Mouse (Mus musculus) myocyte (in vitro differentiated cells): ENCODE results near the gene Ms4a2. TPM values are rescaled to one million over a fixed set of nuclear protein-coding genes. Genes with fewer than 3 reads are reported as not detected.

ENCODE experiments used
- H3K27me3 ChIP-seq: one replicate; pipeline ENCODE4 v1.6.1; 2011; ENCODE audit not compliant: control insufficient read depth, insufficient read depth, insufficient read length
- H3K36me3 ChIP-seq: one replicate; pipeline ENCODE4 v1.6.1; 2011; ENCODE audit not compliant: control insufficient read depth, insufficient read depth
- H3K4me2 ChIP-seq: one replicate; pipeline ENCODE4 v1.6.1; 2011; ENCODE audit warnings: low read depth, control low read depth
- H3K4me3 ChIP-seq: one replicate; pipeline ENCODE4 v1.5.1; 2011; ENCODE audit warnings: mild to moderate bottlenecking, control low read depth, moderate library complexity
- H3K79me2 ChIP-seq: one replicate; pipeline ENCODE4 v1.6.1; 2011; ENCODE audit not compliant: control insufficient read depth, insufficient read depth
- H3ac ChIP-seq: one replicate; pipeline ENCODE4 v1.6.1; 2011; ENCODE audit not compliant: control insufficient read depth, insufficient read length
- CEBPB ChIP-seq: IDR thresholded peaks from 2 replicates; pipeline ENCODE4 v1.6.1; 2011; ENCODE audit warnings: mild to moderate bottlenecking, moderate library complexity; ENCODE audit not compliant: poor library complexity, insufficient read depth, severe bottlenecking
- E2F4 ChIP-seq: IDR thresholded peaks from one replicate; pipeline ENCODE4 v1.6.1; 2011; ENCODE audit warnings: mild to moderate bottlenecking, control low read depth, moderate library complexity; ENCODE audit not compliant: insufficient read depth
- MAX ChIP-seq: IDR thresholded peaks from one replicate; pipeline ENCODE4 v1.6.1; 2011; ENCODE audit warnings: low read depth, mild to moderate bottlenecking, control low read depth
- MYOD1 ChIP-seq, 3 experiments: IDR thresholded peaks; one replicate each; pipeline ENCODE4 v1.6.1; 2011; ENCODE audit warnings: control low read depth in 2 of 3, low read depth in 2 of 3, mild to moderate bottlenecking in 2 of 3, moderate library complexity in 1 of 3; ENCODE audit not compliant: insufficient read length in 2 of 3, control insufficient read depth in 1 of 3
- MYOG ChIP-seq, 3 experiments: IDR thresholded peaks; one replicate each; pipeline ENCODE4 v1.6.1; 2011; ENCODE audit warnings: control low read depth in 2 of 3, low read depth in 2 of 3, mild to moderate bottlenecking in 2 of 3; ENCODE audit not compliant: insufficient read length in 2 of 3, control insufficient read depth in 1 of 3, insufficient read depth in 1 of 3
- POLR2A ChIP-seq: IDR thresholded peaks from one replicate; pipeline ENCODE4 v1.6.1; 2011; ENCODE audit warnings: low read depth, mild to moderate bottlenecking, control low read depth, moderate library complexity; ENCODE audit not compliant: insufficient read length
- POLR2AphosphoS2 ChIP-seq: IDR thresholded peaks from one replicate; pipeline ENCODE4 v1.6.1; 2011; ENCODE audit warnings: low read depth, control low read depth; ENCODE audit not compliant: insufficient read length
- REST ChIP-seq: IDR thresholded peaks from one replicate; pipeline ENCODE4 v1.6.1; 2011; ENCODE audit warnings: mild to moderate bottlenecking, control low read depth, moderate library complexity; ENCODE audit not compliant: insufficient read depth, insufficient read length
- SRF ChIP-seq: IDR thresholded peaks from one replicate; pipeline ENCODE4 v1.6.1; 2011; ENCODE audit warnings: low read depth; ENCODE audit not compliant: control insufficient read depth, insufficient read length
- TCF12 ChIP-seq: IDR thresholded peaks from one replicate; pipeline ENCODE4 v1.6.1; 2011; ENCODE audit warnings: mild to moderate bottlenecking, control low read depth; ENCODE audit not compliant: poor library complexity, insufficient read depth, severe bottlenecking
- TCF3 ChIP-seq: IDR thresholded peaks from one replicate; pipeline ENCODE4 v1.6.1; 2011; ENCODE audit warnings: low read depth, control low read depth; ENCODE audit not compliant: insufficient read length
- USF1 ChIP-seq: IDR thresholded peaks from one replicate; pipeline ENCODE4 v1.6.1; 2011; ENCODE audit warnings: low read depth, mild to moderate bottlenecking, control low read depth, moderate library complexity
- polyA plus RNA-seq: library from polyadenylated mRNA; unstranded; fragments of >200 nt; fragmentation: generic; extraction: Trizol; gene quantifications from one replicate; pipeline ENCODE4 v1.2.1, GENCODE M21; 2012; ENCODE audit warnings: missing spikeins

The Ms4a2 gene
- polyA plus RNA-seq, 1 experiment = not detected

- Histone ChIP-seq H3K79me2 (no peaks in the 10 kb centered on the region), H3ac (no peak overlapping the region), H3K36me3 (no peaks in the 10 kb centered on the region), H3K4me2 (no peak overlapping the region), H3K4me3 (no peak overlapping the region), H3K27me3 (no peaks in the 10 kb centered on the region)
- TF ChIP-seq MYOD1 (IDR thresholded peaks at IDR 0.05; ENCODE audit: control insufficient read depth in 1 of 3, insufficient read length in 2 of 3, low read depth in 2 of 3) = no peak
- no peak for TF ChIP-seq SRF
- TF ChIP-seq CEBPB = no peak
- no peak for TF ChIP-seq POLR2AphosphoS2
- TF ChIP-seq POLR2A = no peak
- no peak for TF ChIP-seq TCF12
- TF ChIP-seq USF1 = no peak
- no peak for TF ChIP-seq TCF3
- no peak for TF ChIP-seq MAX
- TF ChIP-seq MYOG (IDR thresholded peaks at IDR 0.05; ENCODE audit: control insufficient read depth in 1 of 3, insufficient read depth in 1 of 3, insufficient read length in 2 of 3, low read depth in 2 of 3) = no peak
- no peak for TF ChIP-seq E2F4
- no peak for TF ChIP-seq REST
Observed at GRCm38 (mm10) chr19:11608172-11608571, 15.3 kb downstream of the Ms4a2 start.

GRCm38 (mm10) chr19:11604603-11605002, 18.9 kb downstream of the Ms4a2 start, which contains the start of gene Ms4a6d:
Gene Ms4a6d, minus strand, starts transcription at chr19:11604849.
- no peak within 1 kb of the TSS for H3K4me2 ChIP-seq
- no peak within 1 kb of the TSS for H3K4me3 ChIP-seq
- no peaks in the 10 kb centered on the region for H3K36me3 ChIP-seq
- TF ChIP-seq SRF (no peak), POLR2A (no peak), REST (no peak), TCF12 (no peak), MYOG (IDR thresholded peaks at IDR 0.05; ENCODE audit: control insufficient read depth in 1 of 3, insufficient read depth in 1 of 3, insufficient read length in 2 of 3, low read depth in 2 of 3) (no peak), E2F4 (no peak), MAX (no peak), CEBPB (no peak), POLR2AphosphoS2 (no peak), TCF3 (no peak), MYOD1 (IDR thresholded peaks at IDR 0.05; ENCODE audit: control insufficient read depth in 1 of 3, insufficient read length in 2 of 3, low read depth in 2 of 3) (no peak), USF1 (no peak)
- no peaks in the 10 kb centered on the region for H3K27me3 ChIP-seq
- H3ac ChIP-seq = no peak within 1 kb of the TSS
- no peaks in the 10 kb centered on the region for H3K79me2 ChIP-seq

- H3K36me3 ChIP-seq = no peaks in the 10 kb centered on the region
- TF ChIP-seq TCF3 (no peak), REST (no peak), TCF12 (no peak), MYOD1 (IDR thresholded peaks at IDR 0.05; ENCODE audit: control insufficient read depth in 1 of 3, insufficient read length in 2 of 3, low read depth in 2 of 3) (no peak), USF1 (no peak), POLR2AphosphoS2 (no peak), CEBPB (no peak), MYOG (IDR thresholded peaks at IDR 0.05; ENCODE audit: control insufficient read depth in 1 of 3, insufficient read depth in 1 of 3, insufficient read length in 2 of 3, low read depth in 2 of 3) (no peak), E2F4 (no peak), MAX (no peak), SRF (no peak), POLR2A (no peak)
Observed at GRCm38 (mm10) chr19:11602026-11602425, 21.5 kb downstream of the Ms4a2 start.

DNA sequence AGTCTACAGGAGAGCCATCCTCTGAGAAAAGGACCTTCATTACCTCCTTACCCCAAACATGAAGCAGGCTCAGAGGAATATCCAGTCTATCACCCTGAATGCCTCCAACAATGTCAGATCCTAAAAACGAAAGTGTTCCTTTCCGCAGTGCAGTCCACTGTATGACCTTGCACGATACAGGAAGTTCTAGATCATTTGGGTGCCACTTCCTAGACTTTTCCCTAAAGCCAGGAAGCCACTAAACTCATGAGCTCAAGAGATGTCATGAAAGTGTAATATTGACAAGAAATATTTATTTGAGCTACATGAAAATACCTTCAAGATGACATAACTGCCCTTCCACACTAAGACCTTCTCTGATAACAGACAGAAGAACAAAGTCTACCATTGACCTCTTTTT, 22.2 kb downstream of the Ms4a2 start:
- no peak for TF ChIP-seq MAX
- TF ChIP-seq POLR2AphosphoS2 = no peak
- no peak for TF ChIP-seq MYOD1 (IDR thresholded peaks at IDR 0.05; ENCODE audit: control insufficient read depth in 1 of 3, insufficient read length in 2 of 3, low read depth in 2 of 3)
- no peak for TF ChIP-seq REST
- no peak for TF ChIP-seq TCF12
- TF ChIP-seq POLR2A = no peak
- H3K27me3 ChIP-seq = no peaks in the 10 kb centered on the region
- no peaks in the 10 kb centered on the region for H3K36me3 ChIP-seq
- H3K79me2 ChIP-seq = no peaks in the 10 kb centered on the region
- no peak overlapping the region for H3K4me3 ChIP-seq
- H3K4me2 ChIP-seq = peak overlapping the region; percentile 12
- H3ac ChIP-seq = no peak overlapping the region

More at GRCm38 (mm10) chr19:11602026-11602425, 21.5 kb downstream of the Ms4a2 start:
- no peaks in the 10 kb centered on the region for H3K79me2 ChIP-seq
- no peak overlapping the region for H3K4me3 ChIP-seq
- no peaks in the 10 kb centered on the region for H3K27me3 ChIP-seq
- H3ac ChIP-seq = no peak overlapping the region
- no peak overlapping the region for H3K4me2 ChIP-seq

DNA sequence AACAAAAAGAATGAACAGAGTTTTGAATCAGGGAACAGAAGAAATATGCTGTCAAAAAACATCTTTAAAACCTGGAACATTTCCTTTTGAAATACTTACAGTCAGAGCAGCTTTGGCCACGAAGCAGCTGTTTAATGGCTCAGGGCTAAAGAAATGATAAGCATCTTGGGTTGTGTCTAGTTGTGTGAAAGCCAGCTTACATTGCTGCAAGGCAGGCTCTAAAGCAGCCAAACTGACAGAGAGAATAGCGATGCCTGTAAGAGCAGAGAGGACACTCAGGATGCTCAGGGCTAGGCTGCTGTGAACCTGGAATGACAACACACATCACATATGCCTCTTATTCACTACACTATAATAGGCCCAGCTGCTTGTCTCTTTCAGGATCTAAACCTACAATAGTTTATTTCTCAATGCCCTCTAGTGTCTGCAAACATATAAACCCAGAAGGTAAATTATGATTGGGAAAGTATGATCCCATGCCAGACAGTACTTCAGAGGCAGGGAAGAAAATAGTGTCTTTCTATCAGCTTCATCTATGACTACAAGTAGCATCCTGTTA, 33.5 kb downstream of the Ms4a2 start:
- H3K4me3 ChIP-seq = no peak overlapping the region
- no peak overlapping the region for H3ac ChIP-seq
- no peaks in the 10 kb centered on the region for H3K79me2 ChIP-seq
- TF ChIP-seq REST (no peak), POLR2A (no peak)
- no peaks in the 10 kb centered on the region for H3K27me3 ChIP-seq
- no peak overlapping the region for H3K4me2 ChIP-seq
- no peaks in the 10 kb centered on the region for H3K36me3 ChIP-seq
